Mouse (Mus musculus) urinary bladder, postnatal 10 days (tissue): ENCODE results near the gene Pex14.

Source experiments
- DNase-seq: peaks from one replicate; pipeline ENCODE4 v3.0.0; 2022; ENCODE audit warnings: low spot score

The Pex14 gene

DNA sequence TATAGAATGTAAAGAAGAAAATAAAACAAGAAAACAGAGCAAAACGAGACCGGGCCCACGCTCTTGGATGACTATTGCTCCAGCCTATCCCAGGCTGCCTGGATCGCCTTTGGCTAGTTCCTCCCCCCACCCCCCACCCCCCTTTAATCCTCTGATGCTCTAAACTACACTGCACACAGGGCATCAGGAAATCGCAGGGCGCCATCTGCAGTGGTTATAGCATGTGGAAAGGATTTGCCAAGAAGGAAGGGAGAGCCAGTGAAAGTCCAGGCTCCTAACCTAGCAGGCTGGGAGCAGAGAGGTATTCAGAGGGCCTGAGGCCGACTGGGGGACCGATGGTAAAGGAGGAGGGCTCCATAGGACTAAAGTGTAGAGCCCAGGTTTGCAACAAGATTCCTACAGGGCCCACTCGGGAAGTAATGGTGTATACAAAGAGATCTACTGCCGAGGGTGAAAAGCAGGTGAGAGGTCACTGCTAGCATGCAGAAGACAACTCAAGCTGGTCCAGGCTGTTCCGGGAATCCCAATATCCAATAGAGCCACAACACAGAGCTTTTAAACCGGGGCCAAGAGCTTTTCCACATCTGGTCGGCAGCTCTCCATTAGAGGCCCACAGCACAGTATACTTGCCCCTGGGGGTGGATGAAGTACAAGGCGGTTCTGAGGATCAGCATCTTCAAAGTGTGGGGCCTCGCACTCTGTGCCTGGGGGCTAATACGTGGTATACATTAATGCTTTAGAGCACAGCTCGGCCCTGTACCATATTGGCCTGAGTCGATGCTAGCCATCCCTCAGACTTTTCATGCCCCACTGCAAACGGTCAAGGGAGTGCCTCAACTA lies 114.8 kb downstream of the Pex14 start:
- no peak for DNase-seq

DNA sequence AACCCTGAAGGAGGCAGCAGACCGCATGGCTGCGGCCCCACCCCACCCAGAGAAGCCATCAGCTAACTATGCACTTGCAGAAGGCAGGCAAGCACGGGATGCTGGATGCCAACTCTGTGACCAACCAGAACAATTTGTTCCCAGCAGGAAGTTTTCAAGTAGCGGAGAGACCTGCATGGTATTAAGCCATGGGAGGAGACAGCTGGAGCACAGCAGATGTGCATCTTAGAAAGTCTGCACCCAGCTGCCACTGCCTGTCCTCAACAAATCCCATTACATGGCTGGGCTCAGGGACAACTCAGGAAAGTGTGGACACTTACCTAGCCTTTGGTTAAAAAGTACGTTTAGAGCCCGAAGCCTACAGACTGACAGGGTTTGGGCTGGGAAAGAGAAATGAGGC lies 117.4 kb downstream of the Pex14 start:
- no peak for DNase-seq

DNA sequence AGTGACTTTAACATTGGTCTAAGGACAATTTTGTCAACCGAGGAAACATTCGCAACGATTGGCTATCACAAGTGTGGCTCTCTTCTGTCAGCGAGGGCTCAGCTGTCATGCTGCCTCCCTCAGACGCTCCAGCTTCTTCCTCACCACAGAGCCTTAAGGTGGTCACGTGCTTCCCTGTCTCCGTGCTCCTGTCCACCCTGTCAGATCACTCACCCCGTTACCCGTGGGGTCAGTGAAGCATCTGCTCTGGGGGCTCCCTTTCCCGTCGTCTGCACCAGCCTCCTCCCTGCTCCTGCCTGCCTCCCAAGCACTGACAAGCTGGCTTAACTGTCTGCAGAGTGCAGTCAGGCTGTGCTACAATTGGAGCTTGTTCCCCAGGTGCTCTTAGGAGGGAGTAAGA lies 119.8 kb downstream of the Pex14 start:
- no peak for DNase-seq

DNA sequence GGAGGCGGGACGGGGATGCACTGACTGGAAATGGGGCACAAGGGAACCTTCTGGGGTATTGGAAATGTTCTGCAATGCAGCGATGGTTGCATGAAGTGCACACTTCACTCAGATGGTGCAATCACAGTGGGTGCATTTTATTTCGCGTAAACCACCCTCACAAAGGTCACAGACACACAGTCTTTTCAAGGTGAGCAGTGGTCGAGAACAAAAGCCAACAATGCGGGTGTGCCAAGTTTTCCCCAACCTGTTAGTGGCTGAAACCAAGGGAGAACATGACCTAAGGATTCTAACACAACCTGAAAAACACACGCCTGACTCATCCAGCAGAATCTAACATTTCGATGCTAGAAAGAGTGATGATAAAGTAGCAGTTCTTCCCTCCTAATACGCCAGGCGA lies 120.8 kb downstream of the Pex14 start:
- DNase-seq, result no peak

DNA sequence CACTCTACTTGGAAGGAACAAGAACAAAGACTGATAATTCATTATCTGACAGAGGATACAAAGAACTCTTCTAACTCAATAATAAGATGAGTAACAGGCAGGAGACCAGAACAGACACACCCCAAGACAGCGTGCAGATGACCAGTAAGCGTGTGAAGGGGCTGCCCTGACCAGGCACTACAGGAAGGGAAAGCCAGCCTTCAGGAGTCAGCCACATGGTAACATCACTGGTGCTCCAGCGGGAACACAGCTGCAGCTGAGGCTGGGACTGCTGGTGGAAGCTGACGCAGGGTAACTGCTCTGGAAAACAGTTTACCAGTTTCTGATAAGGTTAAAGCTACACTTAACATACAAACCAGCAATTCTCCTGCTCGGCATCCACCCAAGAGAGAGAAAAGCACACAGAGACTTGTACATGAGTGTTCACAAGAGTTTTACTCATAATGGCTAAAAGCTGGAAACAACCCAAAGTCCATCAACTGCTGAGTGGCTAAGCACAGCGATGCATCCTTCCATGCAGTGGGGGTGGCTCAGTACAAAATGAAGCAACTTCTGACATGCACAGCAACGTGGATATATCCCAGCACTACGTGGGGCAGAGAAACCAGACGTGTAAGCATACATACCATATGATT lies 121.3 kb downstream of the Pex14 start:
- DNase-seq, result no peak

DNA sequence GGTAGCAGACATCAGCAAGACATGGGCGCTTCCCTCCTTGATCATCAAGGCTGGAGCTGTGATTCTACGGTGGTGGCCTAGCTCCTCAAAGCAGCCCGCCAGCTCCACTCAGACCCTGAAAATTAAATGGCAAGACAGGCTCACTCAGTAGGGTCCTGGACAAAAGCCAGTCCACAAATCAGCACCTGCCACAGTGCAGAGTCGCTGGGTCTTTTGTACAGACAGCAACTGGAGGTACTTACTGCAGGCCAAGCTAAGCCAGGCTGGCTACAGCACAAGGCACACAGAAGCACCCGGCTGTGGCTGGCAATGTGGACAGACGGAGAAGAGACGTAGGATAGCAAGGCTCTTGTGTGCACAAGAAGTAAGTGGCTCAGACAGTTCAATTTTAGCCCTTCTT lies 124.8 kb downstream of the Pex14 start:
- no peak for DNase-seq

DNA sequence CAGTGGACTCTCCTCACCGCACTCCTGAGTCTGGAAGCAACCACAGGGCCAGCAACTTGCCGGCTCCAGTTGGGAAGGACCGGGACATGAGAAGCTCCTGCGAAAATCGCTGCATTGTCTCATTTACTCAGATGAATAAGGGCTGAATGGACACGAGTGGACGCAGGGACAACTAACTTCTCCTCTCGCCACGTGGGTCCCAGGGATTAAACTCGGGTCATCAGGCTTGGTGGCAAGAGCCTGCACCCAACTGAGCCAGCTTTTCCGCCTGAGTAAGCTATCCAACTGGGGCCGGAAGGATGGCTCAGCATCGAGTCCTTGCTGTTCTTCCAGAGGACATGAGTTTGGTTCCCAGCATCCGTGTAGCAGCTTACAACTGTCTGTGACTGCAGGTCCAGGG lies 126.3 kb downstream of the Pex14 start:
- DNase-seq, result no peak

DNA sequence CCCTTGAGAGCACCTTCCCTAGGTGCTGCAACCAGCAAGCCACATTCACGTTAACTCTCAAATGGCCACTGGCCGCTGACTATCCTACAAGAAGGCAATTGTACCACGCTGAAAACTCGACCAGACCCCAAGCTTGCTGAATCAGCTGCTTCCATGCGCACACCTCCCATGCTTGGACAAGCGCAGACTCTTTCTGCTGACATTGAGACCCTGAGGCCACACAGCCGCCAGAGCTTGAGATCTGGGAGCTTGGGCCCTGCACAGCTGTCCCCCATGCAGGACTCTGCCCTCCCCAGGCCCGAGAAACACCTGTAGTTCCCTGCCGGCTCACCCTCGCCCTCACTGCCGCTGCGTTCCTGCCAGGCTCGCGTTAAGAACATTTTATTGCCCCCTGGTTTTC lies 127.0 kb downstream of the Pex14 start:
- no peak for DNase-seq

DNA sequence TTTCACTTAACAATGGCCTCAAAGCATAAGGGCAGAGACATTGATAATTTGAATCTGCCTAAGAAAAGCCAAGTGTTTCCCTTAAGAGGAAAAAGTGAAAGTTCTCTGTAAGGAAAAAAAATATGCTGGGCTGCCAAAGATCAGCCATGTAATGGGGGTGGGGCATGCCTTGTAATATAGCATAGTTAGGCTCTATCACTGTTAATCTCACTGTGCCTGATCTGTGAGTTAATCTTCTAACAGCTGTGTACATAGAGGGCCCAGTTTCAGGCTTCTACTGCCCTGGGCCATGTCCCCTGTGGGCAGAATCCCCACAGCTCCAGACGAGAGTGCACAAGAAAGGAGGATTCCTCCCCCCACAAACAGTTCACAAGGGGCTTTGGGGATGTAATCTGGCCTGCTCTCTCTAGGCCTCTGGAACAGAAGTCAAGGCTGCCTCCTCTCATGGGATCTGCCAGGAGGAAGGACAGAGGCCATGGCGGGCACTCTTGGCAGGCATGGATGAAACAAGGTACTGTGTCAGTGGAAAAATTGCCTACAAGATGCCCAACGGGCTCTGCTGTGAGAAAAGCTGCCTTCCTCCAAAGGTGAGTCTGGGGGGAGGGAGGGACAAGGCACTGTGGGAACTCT lies 127.9 kb downstream of the Pex14 start:
- DNase-seq, result no peak

DNA sequence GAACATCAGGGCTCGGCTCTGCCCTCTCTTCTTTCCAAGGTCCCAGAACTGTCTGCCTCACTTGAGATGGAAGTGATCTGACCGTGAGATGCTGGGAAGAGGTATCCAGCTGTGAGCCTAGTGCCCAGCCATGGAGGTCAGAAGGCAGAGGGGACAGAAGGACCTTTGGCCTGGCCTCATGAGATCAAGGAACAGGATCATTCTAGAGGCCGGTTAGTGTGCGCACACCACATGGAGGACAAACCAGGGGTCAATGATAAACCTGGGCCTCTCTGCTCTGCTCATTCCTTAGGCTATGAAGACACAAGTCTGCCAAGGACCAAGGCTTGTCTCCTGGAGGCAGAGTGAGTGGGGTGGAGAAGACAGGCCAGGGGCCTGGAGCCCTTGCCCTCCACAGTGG lies 128.9 kb downstream of the Pex14 start:
- no peak for DNase-seq

DNA sequence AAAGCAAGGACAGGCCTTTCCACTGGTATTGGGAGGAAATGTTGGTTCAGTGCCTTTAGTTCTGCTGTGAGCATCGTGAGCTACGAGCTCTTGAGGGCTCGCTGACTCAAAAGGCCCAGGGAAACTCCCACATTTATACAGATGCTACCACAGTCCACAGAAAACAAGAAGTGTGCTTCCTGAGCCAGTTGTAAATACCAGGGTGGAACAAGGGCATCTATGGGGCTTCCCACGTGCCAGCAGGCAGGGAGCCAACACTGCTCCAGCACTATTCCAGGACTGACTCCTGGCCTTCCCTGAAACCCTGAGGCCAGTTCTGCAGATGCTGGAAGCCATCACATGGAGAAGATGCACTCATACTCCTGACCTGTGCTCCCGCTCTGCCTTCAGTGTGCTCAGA lies 130.1 kb downstream of the Pex14 start:
- DNase-seq, result no peak

DNA sequence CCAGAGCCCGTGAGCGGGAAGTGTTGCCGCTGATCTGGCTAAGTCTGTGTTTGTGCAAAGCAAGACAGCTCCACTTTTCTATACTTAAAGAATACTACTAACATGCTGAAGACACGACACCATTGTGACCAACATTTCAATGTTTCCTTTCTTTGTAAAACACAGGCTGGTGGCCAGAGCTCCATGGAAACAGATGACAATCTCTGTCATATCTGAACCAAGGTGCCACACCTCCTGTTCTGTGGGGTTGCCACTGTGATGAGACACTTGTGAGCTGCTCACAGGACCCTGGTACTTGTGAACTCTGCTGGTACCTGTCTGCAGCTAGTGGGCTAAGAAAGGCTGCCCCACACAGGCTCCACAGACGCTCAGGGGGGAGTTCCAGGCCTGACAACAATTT lies 130.8 kb downstream of the Pex14 start:
- no peak for DNase-seq

DNA sequence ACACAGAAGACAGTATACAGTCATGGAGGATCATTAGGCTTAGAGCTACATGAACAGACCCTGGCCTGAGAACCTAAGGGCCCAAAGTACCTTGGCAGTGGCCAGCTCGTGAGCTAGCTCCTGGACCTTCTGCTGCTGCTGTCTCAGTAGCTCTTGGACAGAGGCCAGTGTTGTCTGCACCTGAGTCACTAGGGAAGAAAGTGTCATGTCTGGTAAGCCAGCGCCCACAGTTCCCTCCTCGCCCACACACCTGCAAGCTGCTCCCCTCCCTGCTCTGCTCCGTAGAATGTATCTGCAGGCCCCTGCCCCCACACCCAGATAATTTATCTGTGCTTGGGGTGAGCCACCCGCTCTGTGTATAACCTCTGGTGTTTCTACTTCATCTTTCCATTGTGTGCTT lies 133.5 kb downstream of the Pex14 start:
- DNase-seq, result no peak

DNA sequence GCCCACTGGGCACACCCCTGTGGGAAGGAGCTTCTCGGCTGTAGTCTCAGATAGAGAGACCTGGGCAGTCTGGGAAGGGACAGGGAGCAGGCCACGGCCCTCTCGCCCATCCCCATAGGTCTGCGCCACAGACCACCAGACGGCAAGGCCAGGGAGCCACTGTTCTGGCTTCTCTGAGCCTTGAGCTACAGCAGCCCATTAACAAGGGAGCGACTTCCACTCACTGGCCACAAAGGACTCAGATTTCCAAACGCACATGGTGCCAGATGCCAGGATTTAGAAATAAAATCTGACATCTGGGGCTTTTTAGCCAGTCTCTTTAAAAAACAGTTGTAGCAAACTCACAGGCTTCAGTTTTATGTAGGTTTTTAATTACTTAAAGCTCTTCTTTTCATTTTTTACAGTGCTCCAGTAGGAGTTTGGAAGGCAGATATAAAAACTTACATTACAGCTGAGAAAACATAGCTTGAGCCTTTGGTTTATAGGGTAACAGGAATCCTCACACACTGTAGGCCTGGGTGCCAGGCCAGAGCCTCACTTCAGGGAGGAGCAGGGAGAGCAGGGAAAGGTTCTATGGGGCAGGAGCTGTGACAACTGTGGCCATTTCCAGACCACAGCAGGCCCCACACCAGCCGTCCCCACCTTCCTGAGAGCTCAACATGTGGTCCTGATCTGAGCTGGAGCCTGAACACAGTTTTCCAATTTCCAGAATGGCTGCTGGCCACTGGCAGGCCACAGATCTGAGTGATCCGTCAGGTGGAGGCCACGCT lies 134.9 kb downstream of the Pex14 start:
- no peak for DNase-seq

DNA sequence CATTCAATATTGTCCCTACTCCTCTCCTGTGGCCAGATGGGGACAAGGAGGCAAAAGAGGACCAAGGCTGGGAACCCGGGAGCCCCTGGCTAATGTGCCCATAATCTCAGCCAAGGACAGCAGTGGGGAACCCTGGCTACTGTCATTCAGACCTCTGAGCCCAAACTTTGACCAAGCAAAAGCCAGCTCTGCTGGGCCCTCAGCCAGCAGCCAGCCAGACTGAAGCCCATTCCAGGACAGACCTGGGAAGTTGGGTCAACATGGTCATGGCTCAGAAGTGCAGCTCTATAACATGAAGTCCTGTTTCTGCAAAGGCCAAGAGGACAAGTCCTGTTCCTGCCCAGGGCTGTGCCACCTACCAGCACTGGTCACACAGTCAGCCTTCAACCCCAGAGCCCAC lies 137.6 kb downstream of the Pex14 start:
- DNase-seq, result no peak

DNA sequence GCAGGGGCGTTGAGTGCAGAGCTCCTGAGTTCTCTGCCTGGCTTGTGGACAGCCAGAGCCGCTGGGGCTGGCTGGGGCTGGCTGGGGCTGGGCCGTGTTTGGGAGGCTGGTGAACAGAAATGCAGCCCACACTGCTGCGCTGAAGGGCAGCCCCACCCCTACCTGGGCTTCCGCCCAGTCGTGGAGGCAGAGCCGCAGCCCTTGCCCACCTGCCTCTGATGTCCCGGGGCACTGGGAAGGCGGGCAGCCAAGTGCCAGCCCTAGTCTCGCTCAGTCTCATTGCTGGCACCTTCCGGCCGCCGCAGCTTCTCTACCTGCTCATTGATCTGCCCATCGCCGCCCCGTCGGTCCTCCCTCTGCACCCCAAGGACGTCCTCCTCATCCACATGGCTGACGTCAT lies 138.6 kb downstream of the Pex14 start:
- DNase-seq, result no peak

DNA sequence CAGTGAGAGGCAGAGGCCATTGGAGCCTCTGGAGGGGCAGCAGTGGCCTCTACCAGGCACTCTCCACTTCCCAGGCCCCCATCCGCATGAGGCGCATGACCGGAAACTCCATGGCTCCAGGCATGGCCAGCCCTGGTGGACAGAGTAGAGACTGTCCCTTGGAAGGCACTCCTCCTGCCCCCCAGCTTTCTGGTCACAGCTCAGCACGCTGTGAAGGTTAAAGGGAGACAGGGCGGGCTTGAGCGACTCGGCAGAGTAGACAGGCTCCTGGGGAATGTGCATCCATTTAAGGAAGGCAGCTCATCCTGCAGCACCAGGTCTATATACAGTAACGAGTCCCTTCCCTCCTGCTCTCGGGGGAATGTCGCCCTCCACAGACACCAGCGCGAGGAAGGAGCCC lies 139.7 kb downstream of the Pex14 start:
- no peak for DNase-seq

DNA sequence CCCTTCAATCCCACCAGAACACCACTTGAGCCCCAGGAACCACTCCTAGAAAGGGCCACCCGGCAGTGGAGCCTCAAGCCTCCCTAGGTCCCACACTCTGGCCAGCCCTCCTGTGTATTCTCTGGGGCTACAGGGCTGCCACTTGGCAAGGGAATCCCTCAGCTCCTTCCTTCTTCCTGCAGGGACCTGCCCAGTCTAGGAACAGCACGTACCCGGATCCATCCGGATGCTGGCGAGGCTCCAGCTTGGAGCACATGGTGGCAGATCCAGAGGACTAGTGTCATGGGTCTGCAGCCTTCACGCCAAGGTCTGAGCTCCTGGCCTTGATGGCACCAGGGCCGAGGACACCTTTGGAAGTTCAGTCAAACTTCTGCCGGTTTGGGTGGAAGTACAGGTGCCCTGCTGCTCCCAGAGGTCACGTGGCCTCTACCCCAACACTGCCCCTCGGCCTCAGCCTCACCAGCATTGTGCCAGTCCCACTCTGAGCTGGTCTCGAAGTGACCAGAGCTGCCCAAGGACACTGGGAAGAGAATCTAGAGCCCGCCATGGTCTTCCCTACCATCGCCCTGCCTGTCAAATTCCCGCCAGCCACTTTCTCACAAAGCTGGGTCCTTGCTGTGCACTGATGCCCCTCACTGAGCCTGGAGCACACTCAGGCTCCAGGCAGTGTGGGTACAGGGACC lies 144.4 kb downstream of the Pex14 start:
- DNase-seq, result no peak

DNA sequence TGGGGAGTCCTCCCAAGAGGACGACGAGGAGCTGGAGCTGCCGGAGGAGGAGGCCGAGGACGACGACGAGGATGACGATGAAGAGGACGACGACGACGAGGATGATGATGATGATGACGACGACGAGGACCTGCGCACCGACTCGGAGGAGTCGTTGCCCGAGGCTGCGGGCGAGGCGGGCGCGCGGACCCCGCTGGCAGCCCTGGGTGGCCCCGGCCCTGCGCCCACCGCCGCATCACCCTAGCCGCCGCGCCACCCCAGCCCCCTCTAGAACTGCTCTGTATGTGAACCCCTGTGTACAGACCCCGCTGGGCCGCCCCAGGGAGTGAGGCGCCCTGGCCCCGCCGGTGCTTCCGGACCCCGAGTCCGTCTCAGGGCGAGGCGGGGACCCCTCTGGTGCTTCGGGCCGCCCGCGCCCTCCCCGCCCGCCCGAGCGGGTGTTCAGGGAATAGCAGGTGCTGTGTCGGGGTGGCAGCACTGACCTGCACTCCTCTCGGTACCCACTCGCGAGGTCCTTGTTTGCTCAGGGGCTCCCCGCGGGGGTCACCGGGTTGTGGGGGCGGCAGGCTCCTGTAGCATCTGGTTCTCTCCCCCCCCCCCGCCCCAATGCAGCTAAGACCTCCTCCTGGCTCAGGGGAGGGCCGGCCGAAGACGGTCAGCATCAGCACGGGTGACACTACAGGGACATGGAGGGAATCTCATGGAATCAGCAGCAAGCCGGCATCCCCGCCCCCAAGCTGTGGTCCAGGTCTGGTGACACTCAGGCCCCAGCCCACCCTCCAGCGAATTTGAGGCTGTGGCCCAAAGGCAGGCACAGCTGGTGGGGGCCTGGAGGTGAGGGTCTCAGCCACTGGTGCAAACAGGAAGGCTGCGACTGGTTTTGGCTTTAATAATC lies 147.1 kb downstream of the Pex14 start:
- DNase-seq, result no peak

DNA sequence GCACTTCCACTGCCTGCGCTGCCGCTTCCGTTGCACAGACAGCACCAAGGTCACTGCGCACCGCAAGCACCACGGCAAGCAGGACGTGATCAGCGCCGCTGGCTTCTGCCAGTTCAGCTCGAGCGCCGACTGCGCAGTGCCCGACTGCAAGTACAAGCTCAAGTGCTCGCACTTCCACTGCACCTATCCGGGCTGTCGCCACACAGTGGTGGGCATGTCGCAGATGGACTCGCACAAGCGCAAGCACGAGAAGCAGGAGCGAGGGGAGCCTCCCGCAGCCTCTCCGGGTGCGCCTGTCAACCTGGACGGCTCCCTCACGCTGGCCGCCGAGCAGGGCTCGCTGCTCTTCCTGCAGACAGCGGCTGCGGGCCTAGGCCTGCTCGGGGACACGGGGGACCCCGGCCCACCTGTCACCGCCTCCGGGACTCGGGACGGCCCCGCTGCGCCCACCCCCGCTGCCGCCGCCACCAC lies 147.8 kb downstream of the Pex14 start:
- no peak for DNase-seq
